Mouse (Mus musculus) lung, postnatal 0 days (tissue): ENCODE data around the gene Coasy.

Experiments used
- CTCF ChIP-seq: IDR thresholded peaks from 2 replicates; pipeline ENCODE4 v1.5.1; 2016; ENCODE audit warnings: antibody characterized with exemption, mild to moderate bottlenecking
- EP300 ChIP-seq: IDR thresholded peaks from 2 replicates; pipeline ENCODE4 v1.6.1; 2016; ENCODE audit warnings: antibody characterized with exemption, mild to moderate bottlenecking, control low read depth

- TF ChIP-seq EP300 (no peak), CTCF (no peak)
Measured at GRCm38 (mm10) chr11:101098231-101098630, 15.9 kb downstream of the Coasy start.
